Mouse (Mus musculus): ENCODE data around the gene Ranbp9. TPM values are rescaled to one million over a fixed set of nuclear protein-coding genes. Genes with fewer than 3 reads are reported as not detected.
A peak's percentile ranks its signal among the peaks of the same experiment; 100 is the strongest.

The Ranbp9 gene
- total RNA-seq, 2 experiments from 2014 or later = 98.7 to 100.0 TPM

DNA sequence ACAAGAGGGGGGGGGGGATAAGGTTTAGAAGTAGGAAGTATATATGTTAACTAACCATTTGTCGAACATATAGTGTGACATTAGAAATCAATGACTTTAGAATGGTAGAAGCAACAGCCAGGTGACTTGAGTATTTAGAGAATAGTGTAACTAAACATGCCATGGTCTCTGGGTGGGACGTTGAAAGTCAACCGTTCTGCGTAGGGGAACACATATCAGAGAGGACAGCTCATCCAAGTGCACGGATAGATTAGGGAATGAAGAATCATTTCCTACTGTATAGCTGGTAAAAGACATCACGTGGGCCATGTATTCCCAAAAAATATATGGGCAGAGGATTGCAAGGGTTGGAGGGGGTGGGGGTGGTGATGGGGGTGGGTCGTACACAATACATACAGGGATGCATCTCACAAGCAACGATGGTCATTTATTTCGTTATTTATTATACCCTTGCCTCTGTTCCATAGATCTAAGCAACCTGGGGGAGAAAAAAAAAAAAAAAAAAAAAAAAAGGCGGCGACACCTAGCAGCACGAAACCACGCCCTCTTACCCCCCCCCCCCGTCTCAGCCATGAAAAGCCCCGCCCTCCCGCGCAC lies 83.3 kb downstream of the Ranbp9 start:
- DNase-seq (ENCODE audit: low spot score in 2 of 2) = no peak

DNA sequence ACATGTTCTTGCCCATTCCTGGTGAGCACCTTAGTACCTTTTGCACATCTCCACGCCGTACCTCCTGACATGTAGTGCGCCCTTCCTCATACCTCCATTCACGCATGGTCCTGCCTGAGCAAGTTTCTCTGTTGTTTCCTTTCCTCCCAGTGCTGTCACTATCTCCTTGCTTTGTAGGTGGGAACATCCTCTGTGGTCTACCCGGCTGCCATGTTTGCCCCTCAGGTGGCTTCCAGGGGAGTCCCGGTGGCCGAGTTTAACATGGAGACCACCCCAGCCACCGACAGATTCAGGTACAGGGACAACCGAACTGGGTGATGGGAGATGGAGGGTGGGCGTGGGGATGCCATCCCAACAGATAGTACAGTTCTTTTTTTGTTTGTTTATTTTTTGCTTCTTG lies 95.8 kb downstream of the Ranbp9 start:
- intact Hi-C loops (cut with DNase I) = no loop called here
- no peak for DNase-seq (ENCODE audit: low spot score in 2 of 2)

More for the DNA sequence above, 83.3 kb downstream of the Ranbp9 start:
- intact Hi-C loops (cut with DNase I) = loop anchor here (1.0 kb wide), 1 partner anchor 226 kb away; the partner anchor contains the start of gene Tbc1d7

DNA sequence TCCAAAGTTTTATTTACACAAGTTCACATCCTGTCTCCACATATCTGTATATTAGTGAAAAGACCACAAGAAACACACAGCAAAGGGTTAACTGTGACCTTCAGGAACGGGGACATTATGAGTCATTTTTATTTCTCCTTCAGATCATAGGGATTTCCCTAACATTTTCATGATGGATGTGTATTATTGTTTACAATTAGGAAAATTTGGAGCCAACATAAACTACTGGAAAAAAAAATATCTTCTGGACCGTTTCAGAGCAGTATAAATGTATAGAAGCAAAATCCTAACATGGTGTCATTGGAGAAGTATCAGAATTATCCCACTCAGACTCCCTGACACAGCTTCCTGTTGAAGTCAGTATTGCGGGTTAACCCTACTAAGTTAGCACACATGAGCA lies 101.1 kb downstream of the Ranbp9 start:
- intact Hi-C loops (cut with DNase I) = loop anchor here (5.0 kb wide), 1 partner anchor 198 kb away; no protein-coding TSS in a partner anchor
- no peak for DNase-seq (ENCODE audit: low spot score in 2 of 2)

DNA sequence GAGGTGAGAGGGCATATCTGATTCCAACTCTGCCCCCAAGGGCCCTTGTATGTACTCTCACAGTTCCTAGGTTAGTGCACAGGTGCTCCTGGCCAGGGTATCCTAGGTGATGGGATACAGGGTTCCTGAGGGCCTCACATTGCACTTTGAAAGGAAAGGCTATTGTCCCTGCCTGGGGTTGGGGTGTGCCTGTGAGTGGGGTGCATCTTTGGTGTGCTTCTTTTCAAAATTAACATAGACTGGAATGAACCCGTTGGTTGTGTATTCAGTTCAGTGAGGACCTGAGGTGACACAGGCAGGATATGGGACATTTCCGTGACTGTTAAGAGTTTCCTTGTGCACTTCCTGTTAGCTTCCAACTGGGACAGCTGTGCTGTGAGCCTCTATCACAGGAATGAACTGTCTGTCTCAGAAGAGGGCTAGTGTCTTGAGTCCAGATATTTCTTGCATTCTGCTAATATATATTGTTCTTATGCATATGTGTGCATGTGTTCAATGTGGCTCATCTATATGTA lies 106.1 kb downstream of the Ranbp9 start:
- intact Hi-C loops (cut with DNase I) = no loop called here
- no peak for DNase-seq (ENCODE audit: low spot score in 2 of 2)

DNA sequence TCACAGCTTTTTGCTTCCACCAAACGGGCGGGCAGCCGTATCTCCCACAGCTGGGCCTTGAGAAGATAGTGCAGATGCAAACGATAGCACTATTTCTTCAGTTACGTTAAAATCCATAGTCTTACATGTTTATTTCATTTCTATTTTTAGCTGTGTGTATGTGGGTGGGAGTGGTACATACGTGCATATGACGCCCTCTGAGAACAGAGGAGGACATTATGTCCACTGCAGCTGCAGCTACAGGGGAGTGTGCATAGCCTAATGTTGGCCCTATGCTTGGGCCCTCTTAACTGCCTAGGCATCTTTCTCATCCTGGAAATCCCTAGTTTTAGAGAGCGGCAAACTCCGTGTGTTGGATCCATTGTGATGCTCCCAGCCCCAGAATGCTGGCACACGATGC lies 106.9 kb downstream of the Ranbp9 start:
- intact Hi-C loops (cut with DNase I) = no loop called here
- no peak for DNase-seq (ENCODE audit: low spot score in 2 of 2)

DNA sequence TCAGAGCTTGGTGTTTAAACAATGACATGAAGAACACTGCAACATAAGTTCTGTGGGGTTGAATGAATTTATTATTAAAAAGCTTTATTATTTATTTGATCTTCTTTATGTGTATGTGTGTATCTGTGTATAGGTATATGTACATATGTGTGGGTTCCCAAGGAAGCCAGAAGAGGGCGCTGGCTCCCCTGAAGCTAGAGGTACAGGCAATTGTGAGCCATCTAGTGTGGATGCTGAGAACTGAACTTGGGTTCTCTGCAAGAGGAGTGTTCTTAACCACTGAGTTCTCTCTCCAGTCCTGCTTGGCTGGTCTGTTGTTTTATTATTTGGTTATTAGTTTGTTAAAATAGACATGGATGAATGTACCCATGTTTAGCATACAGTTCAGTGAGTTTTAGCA lies 108.2 kb downstream of the Ranbp9 start:
- intact Hi-C loops (cut with DNase I) = no loop called here
- no peak for DNase-seq (ENCODE audit: low spot score in 2 of 2)

DNA sequence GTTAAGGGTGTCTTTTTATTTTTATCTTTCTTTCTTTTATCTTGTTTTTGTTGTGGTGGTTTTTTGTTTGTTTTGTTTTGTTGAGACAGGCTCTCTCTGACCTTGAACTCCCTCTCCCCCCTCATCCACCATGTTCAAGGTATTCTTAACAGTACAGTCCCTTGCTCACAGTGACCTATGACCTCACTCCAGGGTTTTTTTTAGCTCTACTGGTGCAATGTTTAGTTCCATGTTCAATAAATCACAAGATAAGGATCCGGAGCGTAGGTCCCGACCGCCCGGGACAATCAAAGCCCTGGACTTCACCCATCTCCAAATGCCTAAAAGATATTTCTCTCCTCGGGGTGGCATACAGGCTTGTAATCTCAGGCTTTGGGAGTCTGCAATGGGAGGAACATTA lies 111.0 kb downstream of the Ranbp9 start:
- DNase-seq (ENCODE audit: low spot score in 2 of 2) = no peak
- intact Hi-C loops (cut with DNase I) = no loop called here

DNA sequence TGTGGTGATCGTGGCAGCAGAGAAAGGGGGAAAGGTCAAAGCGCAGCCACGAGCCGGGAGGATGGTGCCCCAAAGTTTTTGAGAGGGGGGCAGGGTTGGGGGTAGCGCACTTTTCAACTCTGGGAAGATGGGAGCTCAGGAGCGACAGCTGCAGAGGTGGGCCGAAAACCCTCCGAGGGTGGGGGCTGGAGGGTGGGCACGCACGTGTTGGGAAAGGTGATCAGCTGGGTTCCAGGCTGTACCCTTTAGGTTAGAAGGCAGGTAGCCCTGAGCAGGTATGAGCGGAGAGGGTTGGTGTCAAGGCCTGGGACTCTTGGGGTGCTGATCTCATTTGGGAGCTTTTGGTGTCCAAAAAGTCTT lies 115.3 kb downstream of the Ranbp9 start:
- intact Hi-C loops (cut with DNase I) = no loop called here
- DNase-seq (ENCODE audit: low spot score in 2 of 2) = no peak

DNA sequence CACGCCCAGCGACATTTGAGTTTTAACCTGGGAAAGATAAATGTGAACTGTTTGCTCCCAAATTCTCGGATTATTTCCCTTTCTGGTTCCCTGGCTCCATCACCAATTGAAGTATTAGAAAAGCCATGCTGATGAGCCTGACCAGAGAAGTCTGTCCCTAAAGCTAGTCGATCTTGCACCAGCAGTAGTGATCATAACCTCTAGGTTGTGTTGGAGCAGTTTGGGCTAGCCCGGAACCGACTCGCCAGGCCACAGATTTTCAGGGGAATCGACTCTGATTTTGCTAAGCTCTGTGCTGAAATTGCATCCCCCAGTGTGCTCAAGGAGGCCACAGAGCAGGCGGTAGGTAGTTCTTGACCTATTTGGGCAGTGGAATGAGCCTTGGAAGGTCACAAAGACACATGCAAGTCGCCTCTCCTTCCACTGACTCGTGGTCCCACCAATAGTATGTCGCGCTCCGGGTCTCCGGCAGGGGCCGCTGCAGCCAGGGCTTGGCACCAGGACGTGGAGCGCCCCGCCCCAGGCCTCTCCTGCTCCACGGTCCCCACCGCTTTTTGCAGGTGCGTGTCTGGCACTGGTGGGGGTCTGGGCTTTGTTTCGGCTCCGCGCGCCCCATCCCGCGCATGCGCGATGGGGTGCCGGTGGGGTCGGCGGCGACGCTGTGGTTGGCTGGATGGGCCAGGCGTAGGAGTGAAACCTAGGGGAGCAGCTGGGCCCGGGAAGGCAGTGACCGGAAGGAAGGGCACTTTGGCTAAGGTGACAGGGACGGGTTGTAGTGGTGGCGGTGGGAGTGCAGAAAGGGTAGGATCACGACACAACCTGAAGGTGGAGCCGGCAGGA lies 115.9 kb downstream of the Ranbp9 start, which contains the start of gene Sirt5:
TSS of gene Sirt5 (plus strand) at position 512 of the 840 bp plus-strand sequence.
- peak; percentile 83 to 84 for DNase-seq (ENCODE audit: low spot score in 2 of 2)
- intact Hi-C loops (cut with DNase I) = no loop called here

DNA sequence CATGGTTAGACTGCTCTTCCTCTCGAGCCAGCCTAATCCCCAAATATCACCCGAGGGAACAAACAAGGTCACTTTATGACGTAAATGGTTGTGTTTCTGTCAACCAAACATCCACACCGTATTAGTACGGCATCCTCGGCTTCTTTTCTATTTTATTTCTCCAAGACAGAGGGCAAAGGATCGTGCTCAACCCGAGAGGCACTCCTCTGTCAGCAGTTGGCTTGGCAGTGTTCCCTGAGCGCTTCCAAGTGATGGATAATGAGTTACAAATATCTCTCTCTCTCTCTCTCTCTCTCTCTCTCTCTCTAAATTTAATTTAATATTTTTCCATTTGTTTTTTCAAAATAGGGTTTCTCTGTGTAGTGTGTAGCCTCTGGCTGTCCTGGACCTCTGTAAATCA lies 118.7 kb downstream of the Ranbp9 start:
- intact Hi-C loops (cut with DNase I) = no loop called here

DNA sequence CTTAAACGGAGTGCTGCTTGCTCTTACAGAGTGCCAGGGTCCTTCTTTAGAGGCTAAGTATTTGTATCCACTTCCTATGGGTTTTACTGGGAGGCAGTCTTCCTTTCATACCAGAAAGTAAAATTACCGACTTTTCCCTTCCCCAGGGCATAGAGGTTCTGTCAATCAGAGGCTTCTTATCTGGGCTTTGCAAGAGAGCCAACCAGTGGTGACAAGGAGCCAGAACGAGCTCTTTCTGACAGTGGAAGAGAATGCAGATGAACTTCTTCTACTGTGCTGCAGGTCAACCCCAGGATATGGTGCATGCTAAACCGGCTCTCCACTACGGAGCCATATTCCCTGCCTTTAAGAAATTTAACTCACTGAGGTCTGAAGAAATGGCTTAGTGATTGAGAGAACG lies 120.5 kb downstream of the Ranbp9 start:
- intact Hi-C loops (cut with DNase I) = no loop called here
- DNase-seq (ENCODE audit: low spot score in 2 of 2) = no peak

More for the DNA sequence above, 118.7 kb downstream of the Ranbp9 start:
- DNase-seq (ENCODE audit: low spot score in 2 of 2) = no peak

DNA sequence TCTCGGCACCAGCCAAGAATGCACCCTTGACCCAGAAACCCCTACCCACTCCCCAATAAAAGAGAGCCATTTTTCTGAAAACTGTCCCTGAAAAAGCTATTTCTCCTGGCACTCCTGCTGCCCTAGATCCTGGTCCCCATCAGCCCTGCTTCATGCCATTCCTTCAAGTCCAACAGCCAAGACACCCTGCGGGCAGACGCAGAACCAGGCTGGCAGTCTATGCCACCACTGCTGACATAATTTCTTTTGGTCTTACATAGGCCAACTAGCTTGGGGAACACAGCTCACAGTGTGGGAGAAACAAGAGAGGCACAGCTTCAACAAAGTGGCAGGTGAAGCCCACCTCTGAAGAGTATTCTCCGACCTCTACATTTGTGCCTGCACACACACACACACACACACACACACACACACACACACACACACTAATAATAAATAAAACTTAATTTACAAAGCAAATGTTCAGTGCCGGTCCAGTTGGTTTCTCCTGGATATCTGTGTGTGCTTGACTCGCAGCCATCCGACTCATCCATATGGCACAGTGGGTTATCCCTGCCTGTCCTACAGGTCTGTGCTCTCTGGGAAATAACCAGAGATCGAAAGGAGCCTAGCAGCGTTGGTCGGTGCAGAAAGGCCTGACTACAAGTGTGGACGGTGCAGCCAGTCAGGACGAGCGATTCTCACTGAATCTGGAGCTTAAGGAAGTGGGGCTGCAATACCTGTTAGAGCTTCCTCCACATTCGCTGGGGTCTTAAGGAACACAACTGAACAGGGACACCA lies 124.5 kb downstream of the Ranbp9 start:
- no peak for DNase-seq (ENCODE audit: low spot score in 2 of 2)
- intact Hi-C loops (cut with DNase I) = no loop called here

DNA sequence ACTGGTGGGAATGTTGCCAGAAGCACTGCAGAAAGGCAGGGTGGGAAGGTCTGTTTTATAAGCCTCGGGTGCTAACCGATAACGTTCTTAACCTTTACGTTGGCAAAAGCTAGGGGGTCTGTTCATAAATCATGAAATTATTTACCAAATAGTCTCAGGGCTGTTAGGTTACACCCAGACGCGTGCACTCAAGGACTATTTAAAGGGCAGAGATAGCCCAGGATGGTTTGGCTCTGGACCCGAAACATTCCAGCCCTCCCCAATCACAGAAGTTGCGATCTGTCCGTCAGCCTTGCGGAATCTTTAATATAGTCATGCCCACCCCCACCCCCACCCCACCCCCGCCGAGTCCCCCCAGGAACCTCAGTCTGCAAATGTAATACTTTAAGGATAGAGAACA lies 126.7 kb downstream of the Ranbp9 start:
- intact Hi-C loops (cut with DNase I) = no loop called here
- DNase-seq (ENCODE audit: low spot score in 2 of 2) = no peak

DNA sequence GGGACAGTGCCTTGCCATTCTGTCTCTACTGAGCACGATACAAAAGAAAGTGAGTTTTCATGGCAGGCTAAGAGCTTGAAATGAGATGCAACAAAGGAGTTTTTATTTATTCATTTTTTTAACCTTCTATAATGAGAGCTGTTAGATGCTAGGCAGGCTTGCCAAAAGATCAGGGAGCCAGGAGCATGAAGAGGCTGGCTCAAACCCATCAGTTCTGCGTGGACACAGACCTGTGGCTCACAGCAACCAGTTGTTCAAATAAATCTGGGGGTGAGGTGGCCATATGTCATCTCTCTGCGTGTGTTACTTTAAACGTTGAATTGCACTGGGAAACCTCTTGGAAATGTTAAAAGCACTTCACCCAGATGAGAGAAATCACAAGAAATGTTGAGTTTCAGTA lies 127.7 kb downstream of the Ranbp9 start:
- intact Hi-C loops (cut with DNase I) = no loop called here
- DNase-seq (ENCODE audit: low spot score in 2 of 2) = no peak

Other genes with a start within 250 kb of the Ranbp9 start
- 100 to 1,000 TPM in 1 of 2 experiments, 10 to 100 TPM in 1; 93.6 to 119 TPM for gene Gfod1, start 177.1 kb downstream of the Ranbp9 start, total RNA-seq (2021)
- 10 to 100 TPM; 16.4 to 16.5 TPM for gene Sirt5, start 115.8 kb downstream of the Ranbp9 start, total RNA-seq (2021)
- gene Nol7, start 82.9 kb downstream of the Ranbp9 start, total RNA-seq (2021) = 10 to 100 TPM; 67.6 to 71.4 TPM
- 10 to 100 TPM; 14.2 to 16.9 TPM for gene Mcur1, start 78.9 kb upstream of the Ranbp9 start, total RNA-seq (2021)
- gene Rnf182, start 134.4 kb upstream of the Ranbp9 start, total RNA-seq (2021) = 1 to 10 TPM; 6.9 to 7.1 TPM

Data from left cerebral cortex, postnatal 25 days (tissue).